Mouse (Mus musculus): ENCODE measurements around the gene Ccdc33. TPM values are rescaled to one million over a fixed set of nuclear protein-coding genes. Genes with fewer than 3 reads are reported as not detected.

Gene Ccdc33
- total RNA-seq (2021) = 1 to 10 TPM in 1 of 2 experiments, under 1 TPM in 1; 0.86 to 1.3 TPM
- long read RNA-seq, experiment 1 = 0 reads
- long read RNA-seq, experiment 2, partial matches to known transcripts = 0 of 6 reads
- long read RNA-seq, experiment 2, other reads (novel, unspliced or antisense) = 5 of 6 reads

DNA sequence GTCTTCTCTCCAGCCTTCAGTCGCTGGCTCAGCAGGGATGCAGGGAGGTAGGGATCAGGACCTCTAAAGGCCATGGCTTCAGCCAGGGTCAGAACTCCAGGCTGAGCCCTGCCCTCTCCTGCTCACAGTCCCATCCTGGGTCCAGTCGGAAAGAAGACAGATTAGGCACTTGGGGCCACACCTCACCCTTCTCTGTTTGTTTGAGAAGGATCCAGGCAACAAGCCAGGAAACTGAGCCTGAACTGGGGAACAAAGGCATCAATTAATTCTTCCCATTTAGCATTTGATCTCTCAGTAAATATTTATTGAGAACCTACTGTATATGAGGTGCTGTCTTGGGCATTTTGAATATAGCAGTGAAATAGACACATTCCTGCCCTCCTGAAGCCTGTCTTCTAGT lies at the start of gene Ccdc33:
Gene Ccdc33 (minus strand): TSS at position 153 of the 400 bp plus-strand sequence.
- no peak within 1 kb of the TSS for H3K4me3 ChIP-seq
- DNase-seq (ENCODE audit: extremely low spot score in 1 of 2, low spot score in 2 of 2) = no peak
- no peak within 1 kb of the TSS for H3K27ac ChIP-seq
- intact Hi-C loops (cut with DNase I) = no loop called here
- TF ChIP-seq CTCF (IDR thresholded peaks at IDR 0.05) = no peak

DNA sequence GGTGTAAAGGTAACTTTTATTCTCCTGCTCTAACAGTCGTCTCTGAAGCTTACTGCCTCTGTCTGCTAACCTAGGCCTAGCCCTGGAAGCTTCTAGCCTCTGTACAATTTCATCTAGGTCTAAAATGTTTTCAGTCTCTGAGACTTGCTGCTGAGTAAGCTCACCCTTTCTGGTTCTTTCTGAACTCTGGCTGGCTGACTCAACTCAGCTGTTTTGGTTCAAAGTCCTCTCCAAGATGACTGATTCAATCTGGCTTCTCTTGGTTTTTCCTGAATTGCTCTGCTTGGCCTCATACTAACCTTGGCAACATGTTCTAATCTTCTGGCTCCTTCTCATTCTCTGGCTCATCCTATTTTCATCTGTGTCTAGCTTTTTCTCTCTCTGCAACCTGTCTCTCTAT lies 47.2 kb upstream of the Ccdc33 start:
- intact Hi-C loops (cut with DNase I) = no loop called here
- no peak for DNase-seq (ENCODE audit: extremely low spot score in 1 of 2, low spot score in 2 of 2)
- no peak overlapping the region for H3K4me3 ChIP-seq
- TF ChIP-seq CTCF (IDR thresholded peaks at IDR 0.05) = no peak
- no peak overlapping the region for H3K27ac ChIP-seq

DNA sequence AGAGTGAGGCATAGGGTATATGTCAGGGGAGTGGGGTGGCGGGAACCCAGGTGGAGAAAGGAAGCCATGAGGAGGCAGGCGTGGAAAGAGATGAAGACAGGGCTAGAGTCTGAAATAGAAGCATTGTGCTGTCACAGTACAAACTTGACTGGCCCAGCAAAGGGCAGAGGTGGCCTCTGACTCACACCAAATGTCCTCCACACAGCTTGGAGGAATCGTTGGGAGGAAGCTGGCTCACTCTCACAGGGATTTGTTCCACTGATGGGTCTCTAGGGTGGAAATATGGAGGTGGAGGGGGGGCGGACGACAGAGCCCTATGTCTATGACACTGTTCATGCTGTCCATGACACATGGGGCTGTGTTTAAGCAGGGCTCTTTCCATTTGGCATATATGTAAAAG lies 44.5 kb upstream of the Ccdc33 start:
- DNase-seq (ENCODE audit: extremely low spot score in 1 of 2, low spot score in 2 of 2) = no peak

DNA sequence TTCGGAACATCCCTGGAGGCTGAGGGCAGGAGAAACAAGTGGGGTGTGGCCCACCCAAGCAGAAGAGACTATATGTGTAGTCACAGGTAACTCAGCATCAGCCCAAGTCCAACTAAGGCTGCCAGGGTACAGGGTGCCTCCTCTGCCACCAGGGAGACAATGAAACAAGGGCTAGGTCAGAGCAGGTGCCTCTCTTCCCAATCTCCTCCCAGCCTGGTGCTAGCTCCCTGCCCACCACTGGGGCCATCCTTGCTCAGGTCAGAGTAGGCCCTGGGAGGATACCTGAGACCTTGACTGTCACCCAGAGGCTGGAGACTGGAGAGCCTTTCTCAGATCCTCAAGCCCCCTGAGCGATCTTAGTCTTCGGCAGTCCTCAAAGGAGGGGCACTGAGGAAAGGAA lies 43.5 kb upstream of the Ccdc33 start:
- Histone ChIP-seq H3K27ac (no peak overlapping the region), H3K4me3 (no peak overlapping the region)
- intact Hi-C loops (cut with DNase I) = no loop called here
- TF ChIP-seq CTCF (IDR thresholded peaks at IDR 0.05) = no peak
- DNase-seq (ENCODE audit: extremely low spot score in 1 of 2, low spot score in 2 of 2) = no peak

More for the DNA sequence above, 44.5 kb upstream of the Ccdc33 start:
- Histone ChIP-seq H3K27ac (no peak overlapping the region), H3K4me3 (no peak overlapping the region)
- no peak for TF ChIP-seq CTCF (IDR thresholded peaks at IDR 0.05)
- intact Hi-C loops (cut with DNase I) = no loop called here

DNA sequence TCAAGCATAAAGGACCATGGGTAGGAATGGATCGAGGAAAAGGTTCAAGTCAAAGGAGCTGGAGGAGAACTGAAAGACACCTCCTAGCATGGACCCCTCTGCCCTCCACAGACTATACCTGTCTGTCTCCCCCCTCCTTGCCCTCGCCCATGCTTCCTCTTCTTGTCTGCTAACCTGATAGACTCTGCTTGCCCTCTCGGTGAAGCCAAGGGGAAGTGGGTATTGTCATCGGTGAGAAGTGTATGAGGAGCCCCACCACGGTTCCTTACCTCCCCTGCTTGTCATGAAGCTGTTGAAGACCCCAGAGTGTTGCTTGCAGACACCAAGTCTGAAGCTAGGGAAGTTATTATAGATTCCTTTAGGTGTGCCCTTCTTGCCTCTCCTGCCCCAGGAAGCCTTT lies 41.7 kb upstream of the Ccdc33 start:
- no peak for TF ChIP-seq CTCF (IDR thresholded peaks at IDR 0.05)
- Histone ChIP-seq H3K4me3 (no peak overlapping the region), H3K27ac (peak overlapping the region; percentile 47; the same call in 1 of the 2 replicates)
- no peak for DNase-seq (ENCODE audit: extremely low spot score in 1 of 2, low spot score in 2 of 2)
- intact Hi-C loops (cut with DNase I) = no loop called here

DNA sequence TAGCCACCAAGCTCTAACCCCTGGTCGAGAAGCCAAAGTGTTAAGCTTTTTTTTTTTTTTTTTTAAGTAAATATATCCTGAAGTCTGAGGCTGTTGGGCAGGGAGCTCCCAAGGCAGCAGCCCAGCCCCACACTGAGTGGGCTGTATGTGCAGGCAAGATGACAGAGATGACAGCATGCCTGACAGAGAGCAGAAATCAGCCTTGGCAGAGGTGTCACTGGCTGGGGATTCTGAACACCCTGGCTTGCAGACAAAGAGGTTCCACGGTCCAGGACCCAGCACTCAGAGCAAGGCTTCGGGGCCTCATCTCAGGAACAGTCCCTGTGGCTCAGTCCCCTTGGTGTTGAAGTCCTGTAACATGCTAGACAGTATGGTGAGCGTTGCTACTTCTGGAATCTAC lies 41.2 kb upstream of the Ccdc33 start:
- Histone ChIP-seq H3K4me3 (no peak overlapping the region), H3K27ac (peak overlapping the region; percentile 47; the same call in 1 of the 2 replicates)
- TF ChIP-seq CTCF (IDR thresholded peaks at IDR 0.05) = no peak
- DNase-seq (ENCODE audit: extremely low spot score in 1 of 2, low spot score in 2 of 2) = peak in 1 of 2 experiments; percentile 29
- intact Hi-C loops (cut with DNase I) = no loop called here

DNA sequence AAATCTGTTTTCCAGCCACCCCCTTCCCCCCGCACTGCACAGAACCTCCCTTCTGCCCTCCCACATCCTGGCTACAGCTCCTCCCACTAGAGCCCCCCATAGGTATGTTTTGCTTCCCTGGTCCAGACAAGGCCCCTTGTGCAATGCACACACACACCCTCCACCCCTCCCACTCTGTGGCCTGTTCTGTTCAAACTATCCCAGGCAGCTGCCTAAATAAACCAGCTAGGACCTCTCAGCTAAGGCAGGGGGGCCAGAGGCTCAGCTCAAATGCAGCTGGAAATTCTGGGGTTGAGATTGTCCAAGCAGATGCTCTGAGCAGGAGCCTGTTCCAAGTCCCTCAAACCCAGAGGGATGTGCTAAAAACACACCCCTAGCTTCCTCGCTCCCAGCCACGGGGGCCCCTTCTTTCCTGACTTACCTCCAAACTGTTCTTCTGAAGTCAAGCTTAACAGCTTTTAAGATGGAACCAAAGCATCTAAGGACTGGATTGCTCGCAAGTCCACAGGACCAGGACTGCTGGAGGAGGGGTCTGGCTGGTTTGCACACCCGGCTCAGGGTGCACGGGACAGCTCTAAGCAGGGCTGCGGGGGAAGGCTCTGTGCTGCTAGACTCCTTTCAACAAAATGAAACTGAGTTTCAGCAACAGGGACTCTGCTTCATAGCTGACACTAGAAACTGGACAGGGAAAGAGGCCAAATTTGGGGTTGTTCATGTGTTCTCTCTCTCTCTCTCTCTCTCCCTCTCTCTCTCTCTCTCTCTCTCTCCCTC lies 40.1 kb upstream of the Ccdc33 start:
- DNase-seq (ENCODE audit: extremely low spot score in 1 of 2, low spot score in 2 of 2) = no peak
- no peak for TF ChIP-seq CTCF (IDR thresholded peaks at IDR 0.05)
- no peak overlapping the region for H3K4me3 ChIP-seq
- intact Hi-C loops (cut with DNase I) = no loop called here
- peak overlapping the region; percentile 55; the same call in 1 of the 2 replicates for H3K27ac ChIP-seq

DNA sequence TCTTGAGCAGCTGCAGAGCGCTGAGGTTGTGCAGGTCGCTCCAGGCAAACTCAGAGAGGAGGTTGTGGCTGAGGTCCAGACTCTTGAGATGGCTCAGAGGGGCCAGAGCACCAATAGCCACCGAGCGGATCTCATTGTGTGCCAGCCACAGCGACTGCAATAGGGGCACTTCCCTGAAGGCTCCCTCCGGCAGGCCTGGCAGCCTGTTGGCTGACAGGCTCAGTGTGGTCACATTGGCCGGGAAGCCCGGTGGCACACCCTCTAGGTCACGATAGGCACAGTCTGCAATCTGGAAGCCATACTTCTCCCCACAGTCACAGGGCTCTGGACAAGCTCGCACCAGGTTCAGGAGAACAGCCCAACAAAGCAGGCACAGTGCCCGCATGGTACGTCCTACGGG lies 39.2 kb upstream of the Ccdc33 start:
- Histone ChIP-seq H3K4me3 (no peak overlapping the region), H3K27ac (peak overlapping the region; percentile 4; the same call in 1 of the 2 replicates)
- DNase-seq (ENCODE audit: extremely low spot score in 1 of 2, low spot score in 2 of 2) = no peak
- no peak for TF ChIP-seq CTCF (IDR thresholded peaks at IDR 0.05)
- intact Hi-C loops (cut with DNase I) = no loop called here

DNA sequence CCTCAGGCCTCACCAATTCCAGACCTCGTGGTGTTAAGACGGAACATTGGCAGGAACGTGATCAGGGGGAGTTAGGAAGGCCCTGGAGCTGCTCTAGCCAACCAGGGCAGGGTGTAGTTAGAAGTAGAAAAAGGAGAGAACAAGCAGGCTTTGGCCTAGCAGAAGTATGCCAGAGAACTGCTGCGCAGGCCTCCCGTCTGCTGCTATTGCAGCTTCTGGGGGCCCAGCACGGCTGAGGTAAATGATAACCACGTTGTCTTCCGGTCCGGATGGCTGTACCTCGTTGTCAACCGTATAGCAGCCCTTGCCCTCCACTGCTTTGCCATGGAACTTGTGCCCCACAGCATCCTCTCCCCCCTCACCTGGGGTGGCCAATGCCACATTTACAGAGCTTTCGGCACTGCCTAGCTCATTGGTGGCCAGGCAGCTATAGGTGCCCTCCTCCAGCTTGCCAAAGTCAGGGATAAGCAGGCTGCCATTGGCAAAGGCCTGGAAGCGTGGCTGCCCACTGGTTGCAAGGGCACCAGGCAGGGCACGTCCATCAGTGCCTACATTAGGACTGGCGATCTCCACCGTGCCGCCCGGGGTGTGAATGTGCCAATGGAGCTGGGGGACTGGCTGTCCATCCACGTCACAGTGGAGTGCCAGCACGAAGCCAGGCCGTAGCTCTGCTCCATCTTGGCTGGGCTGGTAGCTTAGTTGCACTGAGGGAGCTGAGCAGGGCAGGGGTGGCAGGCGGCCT lies 38.4 kb upstream of the Ccdc33 start:
- TF ChIP-seq CTCF (IDR thresholded peaks at IDR 0.05) = no peak
- intact Hi-C loops (cut with DNase I) = no loop called here
- H3K4me3 ChIP-seq = no peak overlapping the region
- no peak for DNase-seq (ENCODE audit: extremely low spot score in 1 of 2, low spot score in 2 of 2)
- H3K27ac ChIP-seq = no peak overlapping the region

DNA sequence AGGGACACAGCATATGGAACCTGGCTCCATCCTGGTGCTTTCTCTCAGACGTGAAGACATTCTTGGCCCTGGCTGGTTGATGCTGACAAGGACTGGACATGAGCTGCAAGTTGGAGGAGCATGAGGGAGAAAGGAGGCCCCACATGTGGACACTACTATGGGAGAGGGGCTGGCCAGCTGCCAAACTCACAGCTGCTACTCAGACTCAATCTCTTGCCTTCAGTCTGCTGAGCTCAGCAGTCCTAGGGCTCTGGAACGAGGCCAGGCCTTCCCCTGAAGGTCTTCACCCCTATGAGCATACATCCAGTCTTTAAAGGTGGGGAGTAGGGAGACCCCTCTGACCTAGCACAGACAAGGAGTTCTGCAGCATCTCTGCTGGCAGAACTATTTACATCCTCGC lies 36.7 kb upstream of the Ccdc33 start:
- no peak overlapping the region for H3K4me3 ChIP-seq
- H3K27ac ChIP-seq = no peak overlapping the region
- no peak for TF ChIP-seq CTCF (IDR thresholded peaks at IDR 0.05)
- DNase-seq (ENCODE audit: extremely low spot score in 1 of 2, low spot score in 2 of 2) = no peak
- intact Hi-C loops (cut with DNase I) = no loop called here

DNA sequence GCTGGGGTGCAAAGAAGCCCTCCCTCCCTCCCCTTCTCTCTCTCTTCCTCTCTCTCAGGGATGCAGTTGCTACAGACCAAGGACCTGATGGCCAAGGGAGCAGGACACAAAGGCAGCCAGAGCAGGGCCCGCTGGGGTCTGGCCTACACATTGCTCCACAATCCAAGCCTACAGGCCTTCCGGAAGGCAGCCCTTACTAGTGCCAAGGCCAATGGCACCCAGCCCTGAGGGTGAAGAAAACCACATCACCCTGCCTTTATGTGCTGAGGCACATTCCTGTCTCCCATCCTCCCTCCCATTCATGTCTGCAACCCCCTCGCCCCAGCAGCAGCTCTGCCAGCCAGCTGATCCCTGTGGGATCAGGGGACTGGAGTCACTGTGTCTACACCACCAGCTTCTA lies 34.5 kb upstream of the Ccdc33 start:
- no peak overlapping the region for H3K27ac ChIP-seq
- TF ChIP-seq CTCF (IDR thresholded peaks at IDR 0.05) = no peak
- intact Hi-C loops (cut with DNase I) = no loop called here
- no peak for DNase-seq (ENCODE audit: extremely low spot score in 1 of 2, low spot score in 2 of 2)
- no peak overlapping the region for H3K4me3 ChIP-seq

DNA sequence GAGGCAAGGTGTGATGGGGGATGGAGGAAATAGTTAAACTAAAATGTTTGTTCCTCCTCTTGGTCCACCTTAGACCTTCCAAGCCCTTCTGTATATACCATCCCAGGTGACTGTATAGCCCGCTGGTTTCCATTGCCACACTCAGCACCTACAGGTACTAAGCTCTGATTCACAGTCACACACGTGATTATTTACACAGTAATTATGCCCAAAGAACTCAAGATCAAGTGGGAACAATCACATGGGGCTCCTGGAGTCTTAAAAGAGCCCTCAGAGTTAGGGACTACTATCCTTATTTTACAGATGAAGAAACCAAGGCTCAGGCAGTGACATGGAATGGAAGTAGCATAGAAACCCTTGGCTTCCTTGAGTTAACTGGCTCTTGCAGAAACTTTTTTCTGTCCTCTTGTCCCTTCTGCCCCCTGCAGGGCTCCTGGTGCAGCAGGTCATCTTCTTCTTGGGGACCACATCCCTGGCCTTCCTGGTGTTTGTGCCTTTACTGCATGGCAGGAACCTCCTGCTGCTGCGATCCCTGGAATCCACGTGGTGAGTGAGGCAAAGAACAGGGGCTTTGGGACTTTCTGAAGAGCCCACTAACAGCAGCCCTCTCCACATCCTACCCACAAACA lies 32.2 kb upstream of the Ccdc33 start:
- peak; percentile 31 for TF ChIP-seq CTCF (IDR thresholded peaks at IDR 0.05)
- no peak for DNase-seq (ENCODE audit: extremely low spot score in 1 of 2, low spot score in 2 of 2)
- no peak overlapping the region for H3K27ac ChIP-seq
- no peak overlapping the region for H3K4me3 ChIP-seq
- intact Hi-C loops (cut with DNase I) = no loop called here
